Mouse (Mus musculus) ES-CJ7 (cell line): ENCODE data around the gene Coq5.

ENCODE experiments used
- DNase-seq: peaks from one replicate; pipeline ENCODE4 v3.0.0; 2011; ENCODE audit warnings: low read depth, low spot score

Coq5 gene

DNA sequence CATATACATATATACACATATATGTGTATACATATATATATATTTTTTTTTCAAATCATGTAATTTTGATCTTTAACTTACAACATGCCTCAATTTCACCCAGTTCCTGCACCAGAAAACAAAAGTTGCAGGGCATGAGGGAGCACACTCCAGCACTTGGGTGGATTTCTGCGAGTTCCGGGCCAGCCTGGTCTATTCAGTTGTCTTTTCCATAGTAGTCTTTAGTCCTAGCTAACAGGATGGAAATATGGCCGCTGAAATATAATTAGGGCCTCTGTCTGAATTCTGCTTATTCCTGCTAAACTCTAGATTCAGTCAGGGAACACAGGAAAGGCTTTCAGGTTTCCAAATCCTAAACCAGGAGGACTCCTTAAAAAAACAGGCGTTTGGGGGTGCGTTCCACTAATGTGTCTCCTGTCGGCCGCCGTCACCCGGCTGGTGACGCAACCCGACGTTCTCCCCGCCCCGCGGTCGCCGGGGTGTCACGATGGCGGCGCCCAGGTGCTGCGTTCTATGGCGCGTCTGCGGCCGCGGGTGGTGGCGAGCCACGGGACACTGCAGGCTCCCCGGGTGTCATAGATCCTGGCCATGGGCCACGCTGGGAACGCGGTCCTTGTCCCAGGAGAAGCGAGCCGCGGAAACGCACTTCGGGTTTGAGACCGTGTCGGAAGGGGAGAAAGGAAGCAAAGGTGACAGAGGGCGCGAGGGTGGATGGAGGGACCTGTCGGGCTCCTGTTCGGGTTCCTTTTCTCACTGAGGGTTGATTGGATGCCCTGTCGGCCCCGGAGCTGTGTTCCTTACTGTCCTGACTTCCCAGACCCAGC, at the start of gene Coq5:
Coq5 (plus strand) TSS at position 441 of the 824 bp plus-strand sequence.
- DNase-seq, result peak; percentile 76

DNA sequence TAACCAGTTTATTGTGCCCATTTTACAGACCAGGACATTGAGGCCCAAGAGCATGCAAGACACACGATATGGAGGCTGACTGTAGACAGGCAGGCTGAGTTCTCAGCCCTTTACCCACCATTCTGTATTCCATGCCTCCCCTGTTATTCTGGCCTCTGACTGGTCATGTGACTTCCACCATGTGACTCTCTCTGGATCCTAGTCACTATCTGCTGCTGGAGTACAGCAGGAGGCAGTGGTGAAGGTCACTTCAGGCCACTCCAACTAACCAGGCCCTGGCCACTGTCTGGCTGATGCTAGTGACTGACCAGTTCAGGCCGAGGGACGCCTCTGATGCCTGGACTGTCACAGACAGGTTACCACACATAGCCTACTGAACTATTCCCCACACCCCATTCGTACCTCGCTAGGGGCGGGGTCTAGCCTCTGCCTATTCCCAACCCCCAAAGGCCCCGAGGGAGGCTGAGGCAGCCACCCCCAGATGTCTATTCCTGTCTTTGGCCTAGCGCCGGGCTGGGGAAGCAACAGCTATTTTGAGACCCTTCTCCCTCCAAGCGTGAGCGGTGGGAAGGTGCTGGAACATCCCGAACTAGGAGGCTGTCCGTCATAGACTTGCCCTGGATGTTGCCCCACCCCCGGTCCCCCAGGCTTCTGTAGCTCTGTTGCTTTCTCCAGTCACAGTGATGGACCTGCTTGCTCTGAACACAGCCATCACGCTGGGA, 48.5 kb upstream of the Coq5 start:
- DNase-seq, result peak; percentile 55

DNA sequence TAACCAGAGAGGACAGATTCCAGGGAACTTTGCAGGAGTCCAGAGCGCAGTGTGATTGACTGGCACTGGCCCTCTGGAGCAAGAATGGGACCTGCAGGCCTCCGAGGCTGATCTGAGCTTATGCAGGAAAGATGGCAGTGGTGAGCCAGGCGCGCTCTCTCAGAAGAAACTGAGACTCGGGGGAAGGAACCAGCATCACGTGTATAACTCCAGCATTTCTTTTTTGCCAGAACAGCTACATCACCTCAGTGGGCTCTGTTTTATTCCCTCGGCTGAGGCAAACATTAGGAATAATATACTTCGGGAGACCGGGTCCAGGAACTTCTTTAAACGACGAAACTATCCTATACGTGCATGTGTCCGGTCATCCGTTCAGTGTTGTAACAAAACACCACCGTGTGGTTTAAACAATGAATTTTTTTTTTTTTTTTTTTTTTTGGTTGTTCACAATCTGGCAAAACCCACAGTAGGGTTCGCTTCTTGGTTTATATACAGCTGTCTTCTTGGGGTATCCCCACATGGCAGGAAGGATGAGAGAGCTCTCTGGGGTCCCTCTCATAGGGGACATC, 47.8 kb upstream of the Coq5 start:
- no peak for DNase-seq

DNA sequence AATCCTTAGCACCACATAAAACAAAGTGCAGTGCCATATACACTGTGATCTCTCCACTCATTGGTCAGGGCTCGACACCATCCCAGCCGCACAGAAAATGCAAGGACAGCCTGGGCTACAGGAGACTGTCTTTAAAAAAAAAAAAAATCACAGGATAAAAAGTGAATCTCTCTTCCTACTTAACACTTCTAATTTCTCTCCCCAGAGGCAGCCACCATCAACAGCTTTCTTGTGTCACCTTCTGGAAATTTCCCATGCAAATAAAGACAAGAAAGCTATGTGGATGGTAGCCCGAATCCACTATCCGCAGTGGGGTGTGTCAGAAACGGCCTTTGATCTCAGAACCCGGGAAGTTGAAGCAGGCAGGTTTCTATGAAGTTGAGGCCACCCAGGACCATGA, 47.0 kb upstream of the Coq5 start:
- no peak for DNase-seq

DNA sequence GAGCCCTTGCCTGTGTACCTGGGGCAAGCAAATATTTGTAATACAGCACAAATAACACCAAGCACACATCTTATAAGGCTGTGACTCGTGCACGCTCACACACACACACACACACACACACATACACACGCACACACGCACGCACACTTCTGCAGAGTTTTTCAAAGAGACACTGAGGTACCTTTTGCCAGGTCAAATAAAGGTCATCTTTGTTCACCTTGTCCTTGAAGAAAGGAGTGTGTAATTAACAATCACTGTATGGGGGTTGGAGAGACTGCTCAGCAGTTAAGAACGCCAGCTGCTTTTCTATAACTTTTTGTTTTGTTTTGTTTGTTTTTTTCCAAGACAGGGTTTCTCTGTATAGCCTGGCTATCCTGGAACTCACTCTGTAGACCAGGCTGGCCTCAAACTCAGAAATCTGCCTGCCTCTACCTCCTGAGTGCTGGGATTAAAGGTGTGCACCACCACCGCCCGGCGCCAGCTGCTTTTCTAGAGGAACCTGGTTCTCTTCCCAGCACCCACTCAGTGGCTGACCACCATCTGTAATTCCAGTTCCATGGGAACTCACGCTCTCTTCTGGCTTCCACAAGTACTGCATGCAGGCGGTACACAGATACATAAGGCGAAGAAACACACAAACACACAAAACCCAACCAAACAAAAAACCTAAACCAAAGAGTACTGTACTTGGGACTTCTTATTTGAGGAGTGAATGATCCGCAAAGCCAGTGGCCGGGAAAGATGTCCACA, 46.3 kb upstream of the Coq5 start:
- peak; percentile 72 for DNase-seq

DNA sequence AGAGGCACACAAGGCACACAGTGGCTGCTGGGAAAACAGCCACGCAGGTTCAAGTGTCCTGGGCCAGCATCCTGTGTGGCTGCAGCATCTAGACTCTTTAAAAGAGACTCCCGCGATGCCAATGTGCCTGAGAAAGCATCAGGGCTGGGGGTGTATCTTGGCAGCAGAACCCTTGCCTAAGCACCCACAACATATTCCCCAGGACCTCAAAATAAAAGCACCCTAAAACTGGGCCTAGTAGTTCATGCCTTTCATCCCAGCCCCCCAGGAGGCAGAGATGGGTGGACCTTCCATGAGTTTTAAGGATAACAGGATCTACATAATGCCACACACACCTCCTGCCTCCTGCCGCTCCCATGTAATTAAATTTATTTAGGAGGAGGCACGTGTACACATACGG, 44.9 kb upstream of the Coq5 start:
- no peak for DNase-seq

DNA sequence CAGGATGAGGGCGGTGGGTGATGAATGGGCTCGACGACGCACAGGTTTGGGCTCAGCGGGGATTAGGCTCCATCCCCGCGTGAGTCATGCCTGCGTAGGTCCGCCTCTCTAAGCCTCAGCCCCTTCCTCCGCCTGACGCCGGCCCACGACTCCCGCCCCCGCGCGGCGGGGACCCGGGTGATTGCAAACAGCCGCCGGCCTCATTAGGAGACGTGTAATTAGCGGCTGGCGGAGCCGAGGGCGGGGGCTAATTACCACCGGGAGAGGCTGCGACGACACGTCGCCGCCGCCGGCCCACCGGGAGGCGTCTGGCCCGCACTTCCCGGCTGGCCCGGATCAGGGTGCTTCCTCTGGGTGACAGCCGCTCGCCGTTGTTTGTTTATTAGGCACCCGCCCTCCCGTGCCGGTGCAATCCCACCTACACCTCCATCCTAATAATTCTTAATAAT, 44.1 kb upstream of the Coq5 start:
- peak; percentile 42 for DNase-seq

DNA sequence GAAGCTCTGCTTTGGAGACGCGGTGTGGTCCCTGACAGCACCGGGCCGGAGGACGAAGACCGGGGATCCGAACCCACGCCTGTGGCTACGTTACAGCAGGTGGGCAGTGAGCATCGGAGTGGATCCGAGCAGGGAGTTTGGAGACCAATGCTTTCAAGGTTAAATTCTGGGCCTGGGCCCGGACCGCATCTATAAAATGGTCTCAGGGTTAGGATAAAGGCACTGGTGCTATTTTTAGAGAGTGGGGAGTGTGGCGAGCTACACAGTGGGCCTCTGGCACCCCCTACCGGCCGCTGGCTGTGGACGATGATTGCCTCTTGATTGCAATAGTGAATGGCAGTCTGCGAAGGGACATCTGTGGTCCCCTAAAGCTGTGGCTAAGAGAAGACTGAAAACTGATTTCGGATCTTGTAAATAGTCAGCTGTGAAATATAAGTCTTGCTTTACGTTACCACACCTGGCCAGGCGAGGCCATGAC, 43.6 kb upstream of the Coq5 start, which contains the start of gene Pop5:
Pop5 (plus strand) TSS at position 51 of the 478 bp plus-strand sequence.
- DNase-seq, result peak; percentile 85

DNA sequence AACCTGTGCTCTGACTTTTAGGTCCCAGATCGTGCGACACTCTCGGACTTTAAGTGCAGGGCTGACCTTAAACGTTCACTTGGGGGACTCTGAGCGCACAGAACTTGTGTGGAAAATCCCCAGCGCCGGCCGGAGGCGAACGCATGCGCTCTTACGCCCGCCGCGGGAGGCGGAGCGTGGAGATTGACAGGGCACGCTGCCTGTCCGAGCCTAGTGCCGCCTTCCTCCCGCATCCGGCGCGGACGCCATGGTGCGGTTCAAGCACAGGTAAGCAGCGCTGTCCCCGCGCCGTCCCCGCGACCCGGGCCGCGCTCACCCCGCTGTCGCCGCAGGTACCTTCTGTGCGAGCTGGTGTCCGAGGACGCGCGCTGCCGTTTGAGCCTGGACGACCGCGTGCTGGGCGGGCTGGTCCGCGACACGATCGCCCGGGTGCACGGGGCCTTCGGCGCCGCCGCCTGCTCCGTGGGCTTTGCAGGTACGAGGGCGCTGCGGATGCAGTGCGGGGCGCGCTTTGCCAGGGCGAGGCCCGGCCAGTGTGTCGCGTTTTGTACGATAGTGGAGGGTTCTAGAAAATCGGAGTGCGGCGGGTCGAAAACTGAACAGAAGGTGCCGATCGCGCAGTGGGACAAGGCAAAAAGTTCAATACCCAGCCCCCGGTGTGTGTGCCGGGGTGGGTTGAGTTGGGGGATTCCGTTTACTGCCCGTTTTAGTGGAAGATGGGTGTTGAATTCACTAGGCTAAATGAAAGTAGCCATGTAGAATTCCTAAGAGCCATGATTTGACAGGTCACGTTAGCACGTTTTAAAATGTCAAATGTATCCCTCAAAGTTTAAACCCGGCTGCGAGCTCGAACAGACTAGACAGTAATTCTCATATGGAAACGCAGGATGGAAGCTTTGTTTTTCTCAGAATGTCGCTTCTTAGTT, 41.4 kb upstream of the Coq5 start:
- peak; percentile 92 for DNase-seq

DNA sequence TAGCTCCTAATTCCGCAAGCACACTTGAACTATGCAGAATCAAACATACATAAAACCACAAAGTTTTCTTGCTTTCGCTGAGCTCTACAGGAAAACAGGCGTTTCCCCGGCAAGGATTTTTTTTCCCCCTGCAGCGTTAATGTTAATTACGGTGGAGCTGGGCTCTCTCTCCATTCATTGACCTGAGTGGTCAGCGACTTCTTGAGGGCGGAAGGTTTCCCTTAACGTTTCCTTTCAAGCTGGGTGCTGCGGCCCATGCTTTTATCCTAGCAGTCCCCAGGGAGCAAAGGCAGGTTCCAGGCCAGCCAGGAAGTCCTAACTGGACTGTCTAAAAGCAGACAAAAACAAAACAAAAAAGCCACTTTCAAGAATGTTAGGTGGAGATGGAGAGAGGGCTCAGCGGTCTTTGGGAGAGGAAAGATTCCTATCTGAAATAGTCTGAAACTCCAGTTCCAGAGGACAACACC, 40.7 kb upstream of the Coq5 start:
- DNase-seq, result no peak

DNA sequence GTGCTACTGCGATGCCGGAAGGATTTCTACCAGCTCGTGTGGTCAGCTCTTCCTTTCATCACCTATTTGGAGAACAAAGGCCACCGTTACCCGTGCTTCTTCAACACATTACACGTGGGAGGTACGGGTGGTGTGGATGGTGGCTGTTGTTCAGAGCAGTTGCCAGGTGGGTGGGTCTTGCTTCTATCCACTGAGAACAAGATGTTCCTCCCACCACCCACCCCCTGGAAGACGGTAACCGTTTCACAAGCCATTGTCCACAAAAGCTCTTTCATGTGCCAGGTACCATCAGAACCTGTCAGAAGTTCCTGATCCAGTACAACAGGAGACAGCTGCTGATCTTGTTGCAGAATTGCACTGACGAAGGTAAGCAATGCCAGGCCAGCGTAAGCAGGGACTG, 39.3 kb upstream of the Coq5 start:
- DNase-seq, result no peak

DNA sequence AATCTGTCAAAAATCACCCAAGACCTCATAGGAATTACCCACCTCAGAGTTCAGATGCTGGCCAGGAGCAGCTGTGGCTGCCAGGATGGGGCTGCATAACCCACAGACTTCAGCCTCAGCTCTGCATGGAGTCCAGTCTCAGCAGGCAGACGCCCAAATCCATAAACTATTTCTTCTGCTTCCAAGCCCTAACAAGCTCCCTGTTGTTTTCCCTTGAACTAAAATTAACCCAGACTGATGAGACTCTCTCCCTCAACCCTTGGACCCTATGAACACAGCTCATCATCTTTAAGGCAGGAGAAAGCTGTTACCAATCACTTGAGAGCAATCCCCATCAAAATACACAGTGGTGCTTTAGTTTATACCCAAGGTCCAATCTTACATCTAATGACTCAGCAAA, 24.0 kb upstream of the Coq5 start:
- DNase-seq, result no peak

DNA sequence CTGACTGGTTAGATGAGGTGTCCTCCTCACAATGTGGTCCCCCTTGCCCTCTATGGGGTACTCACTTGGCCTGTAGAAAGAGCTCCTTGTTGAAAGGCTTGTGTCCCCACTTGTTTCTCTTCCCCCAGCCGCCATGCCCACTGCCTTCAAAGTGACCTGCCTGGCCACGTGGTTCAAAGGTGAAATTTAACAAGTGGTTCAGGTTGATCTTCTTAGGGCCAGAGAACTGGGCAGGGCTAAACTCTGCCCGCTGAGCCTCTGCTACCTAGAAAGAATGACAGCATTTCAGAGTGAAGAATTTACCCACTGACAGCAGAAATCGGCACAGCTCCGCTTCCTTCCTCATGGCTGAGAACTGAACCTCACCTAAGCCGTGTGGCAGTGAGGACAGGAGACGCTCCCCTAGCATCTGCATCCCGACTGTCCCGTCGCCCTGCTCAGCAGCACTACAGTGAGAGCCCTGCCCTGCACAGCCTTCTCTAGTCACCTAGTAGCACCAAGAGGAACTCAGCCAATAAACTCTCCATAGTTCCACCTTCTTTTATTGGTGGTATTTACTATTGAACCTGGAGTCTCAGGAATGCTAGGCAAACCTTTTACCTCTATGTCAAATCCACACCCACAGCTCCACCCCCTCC, 22.4 kb upstream of the Coq5 start:
- DNase-seq, result no peak

DNA sequence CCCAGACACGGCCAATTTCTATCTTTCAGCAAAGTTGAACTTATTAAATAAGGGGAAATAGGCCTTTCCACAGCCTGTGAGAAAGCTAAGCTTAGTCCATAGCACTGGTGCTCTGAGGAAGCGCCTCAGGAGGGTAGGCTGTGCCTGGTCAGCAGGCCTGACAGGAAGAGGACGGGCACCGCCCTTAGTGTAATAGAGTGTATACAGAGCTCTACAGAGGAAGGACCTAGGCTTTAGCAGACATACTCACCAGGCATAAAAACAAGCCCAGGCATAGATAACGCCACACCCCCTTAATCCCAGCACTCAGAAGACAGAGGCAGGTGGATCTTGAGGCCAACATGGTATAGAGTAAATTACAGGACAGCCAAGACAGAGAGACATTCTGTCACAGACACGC, 19.1 kb upstream of the Coq5 start:
- no peak for DNase-seq

DNA sequence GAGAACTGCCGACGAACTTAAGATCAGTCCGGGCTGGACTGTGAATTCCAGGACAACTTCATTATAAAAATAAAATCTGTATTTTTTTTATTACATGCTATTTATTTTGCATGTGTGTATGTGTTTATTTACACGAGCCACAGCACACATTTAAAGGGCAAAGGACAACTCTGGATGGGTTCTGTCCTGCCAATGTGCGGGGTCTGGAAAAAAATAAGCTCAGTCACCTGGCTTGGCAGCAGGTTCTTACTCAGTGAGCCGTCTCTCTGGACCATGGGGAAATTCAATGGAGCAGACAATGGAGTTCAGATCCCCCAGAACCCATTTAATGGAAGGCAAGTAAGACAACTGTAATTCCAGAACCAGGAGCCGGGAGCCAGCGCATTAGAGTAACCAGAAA, 18.3 kb upstream of the Coq5 start:
- no peak for DNase-seq

DNA sequence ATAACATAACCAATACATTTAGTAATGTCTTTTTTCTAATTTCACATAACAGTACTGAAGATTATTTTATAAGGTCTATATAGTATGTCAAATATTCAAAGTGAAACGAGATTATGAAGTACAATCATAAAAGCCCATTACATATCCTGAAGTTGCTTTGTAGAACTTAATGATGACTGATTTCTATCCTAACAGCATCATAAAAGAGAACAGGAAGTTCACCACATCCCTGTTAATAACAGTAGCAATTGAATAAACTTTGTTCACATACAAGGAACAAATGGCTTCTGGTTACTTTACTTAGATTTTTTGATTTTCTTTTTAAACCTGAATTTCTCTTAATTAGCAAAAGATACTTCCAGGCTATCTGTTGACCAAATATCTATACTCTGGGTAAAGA, 17.6 kb upstream of the Coq5 start:
- no peak for DNase-seq

DNA sequence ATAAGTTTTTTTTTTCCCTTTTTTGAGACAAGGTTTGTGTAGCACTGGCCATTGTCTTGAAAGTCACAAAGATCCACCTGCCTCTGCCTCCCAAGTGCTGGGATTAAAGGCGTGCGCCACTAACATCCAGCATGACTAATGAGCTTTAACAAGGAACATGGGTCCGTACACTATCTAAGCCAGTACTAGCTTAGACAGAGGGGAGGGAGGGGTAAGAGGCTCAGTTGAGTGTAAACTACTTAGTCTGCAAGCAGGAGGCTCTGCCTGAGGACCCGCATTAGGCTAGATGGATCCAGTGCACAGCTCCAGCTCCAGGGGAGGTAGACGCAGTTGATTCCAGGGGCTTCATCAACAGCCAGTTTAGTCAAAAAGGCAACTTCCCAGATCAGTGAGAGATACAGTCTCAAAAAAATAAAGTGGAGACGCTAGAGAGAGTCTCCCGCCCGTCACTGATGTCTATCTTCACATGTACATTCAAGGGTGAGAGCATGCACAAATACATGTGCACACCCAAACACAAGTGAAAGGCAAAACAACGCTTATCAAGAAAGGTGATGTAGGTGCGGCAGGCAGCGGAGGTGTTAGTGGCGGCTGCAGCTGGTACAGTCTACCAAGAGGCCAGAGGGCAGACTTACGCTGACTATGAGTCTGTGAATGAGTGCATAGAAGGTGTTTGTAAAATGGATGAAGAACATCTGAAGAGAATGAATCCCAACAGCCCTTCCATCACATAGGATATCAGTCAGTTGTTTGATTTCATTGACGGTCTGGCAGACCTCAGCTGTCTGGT, 16.8 kb upstream of the Coq5 start:
- DNase-seq, result no peak

DNA sequence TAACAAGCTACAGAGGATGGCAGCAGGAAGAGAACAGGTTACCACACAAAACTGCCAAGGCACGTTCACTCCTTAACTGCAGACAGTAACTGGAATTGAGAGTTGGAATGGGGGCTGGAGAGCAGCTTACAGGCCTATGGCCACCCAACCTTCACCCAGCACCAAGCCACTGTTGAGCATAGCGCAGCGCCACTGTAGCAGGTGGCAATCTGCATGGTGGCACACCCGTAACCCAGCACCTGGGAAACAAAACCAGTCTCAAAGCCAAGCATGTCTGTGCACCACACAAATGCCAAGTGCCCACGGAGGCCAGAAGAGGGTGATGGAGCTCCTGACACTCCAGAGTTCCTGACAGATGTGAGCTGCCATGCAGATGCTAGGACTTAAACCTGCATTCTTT, 13.1 kb upstream of the Coq5 start:
- DNase-seq, result no peak

DNA sequence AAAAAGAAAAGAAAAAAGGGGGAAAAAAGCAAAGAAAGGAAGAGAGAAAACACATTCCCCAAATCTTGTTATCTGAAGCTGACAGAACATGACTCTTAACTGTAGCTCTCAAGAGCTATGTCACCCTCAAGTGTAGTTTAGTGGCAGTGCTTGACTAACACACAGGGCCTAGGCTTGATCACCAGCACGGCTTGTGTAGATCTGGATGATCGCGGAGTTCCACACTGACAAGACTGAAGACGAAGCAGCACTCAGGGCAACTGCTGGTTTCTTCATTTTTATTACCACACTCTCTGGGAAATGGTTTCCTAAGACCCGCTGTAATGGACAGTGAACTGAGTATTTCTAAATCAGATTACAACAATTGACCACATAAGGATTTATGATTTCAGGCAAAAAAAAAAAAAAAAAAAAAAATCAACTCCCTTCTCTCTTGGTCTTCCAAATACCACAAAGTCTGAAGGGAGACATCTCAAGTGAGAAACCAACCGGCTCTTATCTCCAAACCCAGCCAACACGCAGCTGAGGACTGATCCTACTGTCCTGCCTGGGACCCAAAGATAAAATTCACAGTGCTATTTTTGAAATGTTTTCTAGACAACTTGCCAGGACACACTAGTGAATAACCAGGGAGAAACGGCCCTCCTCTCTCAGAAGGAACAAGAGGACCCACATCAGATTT, 12.5 kb upstream of the Coq5 start:
- DNase-seq, result no peak
